Mouse (Mus musculus) kidney, embryonic 16.5 days (tissue): ENCODE measurements around the gene Sfxn2. TPM values are rescaled to one million over a fixed set of nuclear protein-coding genes. Genes with fewer than 3 reads are reported as not detected.

ENCODE experiments used
- ATAC-seq: fragments of 200-750 bp; cut with Nextera tagmentation; 2 replicates; pipeline ENCODE4 v1.8.0; 2017; ENCODE audit warnings: moderate TSS enrichment; ENCODE audit not compliant: low FRiP score, low TSS enrichment
- H3K27ac ChIP-seq: fragments of 300-500 bp; sonication (generic); 2 replicates; pipeline ENCODE4 v1.5.1; 2014; ENCODE audit warnings: low read length
- H3K27me3 ChIP-seq: fragments of 300-500 bp; sonication (generic); 2 replicates; pipeline ENCODE4 v1.6.1; 2014; ENCODE audit warnings: low read length, control low read depth, mixed read lengths; ENCODE audit not compliant: insufficient read depth
- H3K36me3 ChIP-seq: fragments of 300-500 bp; sonication (generic); 2 replicates; pipeline ENCODE4 v1.6.1; 2014; ENCODE audit warnings: low read length, control low read depth, mixed read lengths; ENCODE audit not compliant: insufficient read depth
- H3K4me1 ChIP-seq: fragments of 300-500 bp; sonication (generic); 2 replicates; pipeline ENCODE4 v1.6.1; 2014; ENCODE audit warnings: low read length, control low read depth, mixed read lengths; ENCODE audit not compliant: insufficient read depth
- H3K4me2 ChIP-seq: fragments of 300-500 bp; sonication (generic); replicated peaks from 2 replicates; pipeline ENCODE4 v1.6.1; 2014; ENCODE audit warnings: low read depth, low read length
- H3K4me3 ChIP-seq: fragments of 300-500 bp; sonication (generic); 2 replicates; pipeline ENCODE4 v1.5.1; 2014; ENCODE audit warnings: mild to moderate bottlenecking, low read length
- H3K9ac ChIP-seq: fragments of 300-500 bp; sonication (generic); replicated peaks from 2 replicates; pipeline ENCODE4 v1.6.1; 2014; ENCODE audit warnings: low read length
- H3K9me3 ChIP-seq: fragments of 300-500 bp; sonication (generic); 2 replicates; pipeline ENCODE4 v1.6.1; 2016; ENCODE audit warnings: low read length, control low read depth
- WGBS: fragments of 180-500 bp; shearing (Covaris S2); extraction: QIAGEN DNeasy Blood & Tissue Kit; methylation state at CpG from one replicate; pipeline ENCODE4 v1.1.7; 2014; 5-methylcytosine and 5-hydroxymethylcytosine counted together
- polyA plus RNA-seq: library from polyadenylated mRNA; unstranded; fragments of >200 nt; fragmentation: Nextera tagmentation; extraction: Ambion mirVana; gene quantifications from 2 replicates; pipeline ENCODE4 v1.2.1, GENCODE M21; 2015

Gene Sfxn2
- polyA plus RNA-seq, 1 experiment from 2014 or later: 41.1 TPM

DNA sequence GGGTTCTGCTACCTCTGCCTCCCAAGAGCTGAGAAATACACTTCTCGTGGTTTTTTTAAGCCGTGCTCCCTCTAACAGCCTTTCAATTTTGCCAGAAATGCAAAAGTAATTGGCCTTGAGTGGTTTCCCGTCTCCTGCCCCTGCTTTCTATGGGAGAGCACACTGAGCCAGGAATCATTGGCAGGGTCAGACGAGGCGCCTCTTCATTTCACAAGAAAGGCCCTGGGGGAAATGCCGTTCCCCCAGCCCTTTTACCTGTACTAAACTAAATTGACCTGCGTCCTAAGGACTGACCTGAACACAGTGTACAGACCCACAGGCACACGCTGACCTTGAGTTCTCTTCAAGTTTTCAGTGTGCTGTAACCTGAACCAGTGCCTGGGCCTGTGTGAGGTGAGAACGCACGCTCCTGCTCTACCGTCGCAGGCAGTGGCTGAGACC is 72.9 kb downstream of the Sfxn2 start:
- H3K36me3 ChIP-seq: peaks cover 4% of the 10 kb centered on the region; the same call in 1 of the 2 replicates
- H3K4me3 ChIP-seq: no peak overlapping the region
- H3K27ac ChIP-seq: peak overlapping the region; percentile 81
- 59% methylated on average over 12 of the region's 12 CpGs for WGBS
- no peak overlapping the region for H3K9ac ChIP-seq
- H3K4me1 ChIP-seq: peaks cover 65% of the 10 kb centered on the region
- H3K4me2 ChIP-seq: no peak overlapping the region
- ATAC-seq: no peak
- H3K27me3 ChIP-seq: no peaks in the 10 kb centered on the region
- no peaks in the 10 kb centered on the region for H3K9me3 ChIP-seq

DNA sequence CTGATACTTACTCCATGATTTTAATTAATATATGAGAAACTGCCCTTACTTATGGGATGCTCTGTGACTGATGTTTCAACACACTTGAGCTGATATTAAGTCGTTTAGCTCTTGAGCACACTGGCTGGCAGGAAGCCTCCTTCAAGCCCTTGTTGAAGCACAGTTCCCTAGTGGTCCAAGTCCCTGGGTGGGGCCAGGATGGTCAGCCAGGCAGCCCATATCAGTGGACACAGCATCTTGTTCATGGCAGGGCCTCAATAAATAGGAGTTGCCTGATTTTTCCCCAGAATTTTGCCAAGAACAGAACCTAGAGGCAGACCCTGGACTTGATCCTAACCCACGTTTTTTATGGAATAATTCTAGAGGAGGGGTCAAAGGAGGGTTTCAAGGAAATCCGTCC is 74.1 kb downstream of the Sfxn2 start:
- Histone ChIP-seq H3K27ac (no peak overlapping the region), H3K4me2 (no peak overlapping the region), H3K4me3 (no peak overlapping the region), H3K9ac (0 out of 2 replicates have a peak overlapping the region, but pooled peaks have one; percentile 17), H3K4me1 (peaks cover 53% of the 10 kb centered on the region), H3K9me3 (no peaks in the 10 kb centered on the region), H3K27me3 (no peaks in the 10 kb centered on the region), H3K36me3 (peaks cover 8% of the 10 kb centered on the region; the same call in 1 of the 2 replicates)
- no peak for ATAC-seq
- WGBS: 41% methylated on average over 3 of the region's 3 CpGs

Other genes with a start within 250 kb of the Sfxn2 start
- gene Psd, start 246.2 kb upstream of the Sfxn2 start, polyA plus RNA-seq: 4.5 and 5.4 TPM in 2 replicates
- 22.4 and 26.0 TPM in 2 replicates for gene Fbxl15, start 245.2 kb upstream of the Sfxn2 start, polyA plus RNA-seq
- gene Cuedc2, start 234.7 kb upstream of the Sfxn2 start, polyA plus RNA-seq: 188 and 198 TPM in 2 replicates
- gene Mfsd13a, start 232.2 kb upstream of the Sfxn2 start, polyA plus RNA-seq: 14.7 and 16.9 TPM in 2 replicates
- 2.5 and 2.6 TPM in 2 replicates for gene 2310034G01Rik, start 223.1 kb upstream of the Sfxn2 start, polyA plus RNA-seq
- 143 and 144 TPM in 2 replicates for gene Actr1a, start 177.6 kb upstream of the Sfxn2 start, polyA plus RNA-seq
- gene Sufu, start 176.5 kb upstream of the Sfxn2 start, polyA plus RNA-seq: 50.7 and 54.0 TPM in 2 replicates
- gene Trim8, start 71.7 kb upstream of the Sfxn2 start, polyA plus RNA-seq: 22.2 and 26.0 TPM in 2 replicates
- gene Arl3, start 167 bp upstream of the Sfxn2 start, polyA plus RNA-seq: 142 and 148 TPM in 2 replicates
- 53.4 and 54.4 TPM in 2 replicates for gene Wbp1l, start 25.7 kb downstream of the Sfxn2 start, polyA plus RNA-seq
- 7.1 TPM in 1 of 2 replicates, not detected in the other for gene Cyp17a1, start 99.8 kb downstream of the Sfxn2 start, polyA plus RNA-seq
- gene Borcs7, start 116.5 kb downstream of the Sfxn2 start, polyA plus RNA-seq: 15.6 and 19.0 TPM in 2 replicates
- 54.8 and 57.0 TPM in 2 replicates for gene As3mt, start 134.1 kb downstream of the Sfxn2 start, polyA plus RNA-seq
- 7.3 and 7.9 TPM in 2 replicates for gene Cnnm2, start 188.2 kb downstream of the Sfxn2 start, polyA plus RNA-seq